ENCODE assay signal across 8 mouse cellular contexts in genomic region chr6:144782031-144782857, GRCm38 (mm10). TPM values are rescaled to one million over a fixed set of nuclear protein-coding genes. Genes with fewer than 3 reads are reported as not detected.
DNase-seq lines count a peak whose midpoint lies in the region; ATAC-seq and TF ChIP-seq lines count a peak whose summit lies in the region.

No protein-coding gene starts in this region.

- DNase-seq in left cerebral cortex, postnatal 36 days (ENCODE audit: low spot score in 2 of 2), result peak; percentile 13 to 19
- DNase-seq in left cerebral cortex, adult 9 months (ENCODE audit: low spot score in 2 of 2), result no peak
- DNase-seq in adrenal gland, postnatal 14 days, result peak; percentile 38
- peak; percentile 74 for DNase-seq in midbrain, embryonic 10.5 days (ENCODE audit: low spot score)
- DNase-seq in yolk sac, embryonic 10.5 days (ENCODE audit: low spot score), result peak; percentile 58
- no peak for DNase-seq in T-cell, adult 2 months (ENCODE audit: low spot score)

- no peak for TF ChIP-seq CTCF in intestine, postnatal 0 days (IDR thresholded peaks at IDR 0.05; ENCODE audit: low read depth)

- intact Hi-C loops in left cerebral cortex, postnatal 36 days (cut with DNase I), result loop anchor here (10.0 kb wide), 1 partner anchor 277 kb away; no protein-coding TSS in a partner anchor

- no peaks in the 10 kb centered on the region for H3K36me3 ChIP-seq in forebrain, embryonic 15.5 days
- H3K36me3 ChIP-seq in intestine, postnatal 0 days (ENCODE audit: control insufficient read depth, insufficient read depth), result no peaks in the 10 kb centered on the region
- no peaks in the 10 kb centered on the region for H3K36me3 ChIP-seq in midbrain, embryonic 10.5 days

- peak overlapping the region; percentile 84 for H3K27ac ChIP-seq in forebrain, embryonic 15.5 days (replicated peaks)
- no peak overlapping the region for H3K27ac ChIP-seq in intestine, postnatal 0 days (ENCODE audit: low read depth, low read length)
- peak overlapping the region; percentile 92 for H3K27ac ChIP-seq in midbrain, embryonic 10.5 days (replicated peaks)

- H3K9ac ChIP-seq in forebrain, embryonic 15.5 days (replicated peaks), result peak overlapping the region; percentile 87
- H3K9ac ChIP-seq in intestine, postnatal 0 days (ENCODE audit: low read depth, low read length), result peak overlapping the region; percentile 62

- peak overlapping the region; percentile 76 for H3K4me2 ChIP-seq in forebrain, embryonic 15.5 days (replicated peaks)
- H3K4me2 ChIP-seq in intestine, postnatal 0 days (replicated peaks; ENCODE audit: low read depth), result peak overlapping the region; percentile 93

- peak overlapping the region; percentile 73 for H3K4me3 ChIP-seq in forebrain, embryonic 15.5 days
- H3K4me3 ChIP-seq in intestine, postnatal 0 days (ENCODE audit: low read depth, low read length), result peak overlapping the region; percentile 86
- H3K4me3 ChIP-seq in midbrain, embryonic 10.5 days, result peak overlapping the region; percentile 74

- WGBS in forebrain, embryonic 15.5 days, result 1% methylated on average over 51 of the region's 55 CpGs
- 4% methylated on average over 54 of the region's 55 CpGs for WGBS in intestine, postnatal 0 days
- under 1% methylated on average over 53 of the region's 55 CpGs for WGBS in midbrain, embryonic 10.5 days

- peak; percentile 61 for ATAC-seq in forebrain, embryonic 15.5 days (replicated peaks)
- no peak; the same call in 1 of the 2 replicates for ATAC-seq in intestine, postnatal 0 days

- H3K9me3 ChIP-seq in forebrain, embryonic 15.5 days, result no peaks in the 10 kb centered on the region
- no peaks in the 10 kb centered on the region for H3K9me3 ChIP-seq in intestine, postnatal 0 days (ENCODE audit: control insufficient read depth)
- no peaks in the 10 kb centered on the region for H3K9me3 ChIP-seq in midbrain, embryonic 10.5 days (replicated peaks)

- H3K4me1 ChIP-seq in forebrain, embryonic 15.5 days, result peaks cover 32% of the 10 kb centered on the region
- no peaks in the 10 kb centered on the region for H3K4me1 ChIP-seq in intestine, postnatal 0 days (replicated peaks; ENCODE audit: control insufficient read depth, insufficient read depth, low read length)
- H3K4me1 ChIP-seq in midbrain, embryonic 10.5 days, result peaks cover 27% of the 10 kb centered on the region

- H3K27me3 ChIP-seq in forebrain, embryonic 15.5 days, result no peaks in the 10 kb centered on the region
- 0 out of 2 replicates have a peak, but pooled peaks cover 8% of the 10 kb centered on the region for H3K27me3 ChIP-seq in intestine, postnatal 0 days (replicated peaks; ENCODE audit: control insufficient read depth, insufficient read depth, low read length)
- H3K27me3 ChIP-seq in midbrain, embryonic 10.5 days (ENCODE audit: low read depth, poor library complexity, severe bottlenecking), result peaks cover 40% of the 10 kb centered on the region

RNA-seq across cellular contexts. Expression of gene Sox5, which starts 0.5 kb away (rescaled TPM):
- total RNA-seq in left cerebral cortex, postnatal 36 days (2021), result 10 to 100 TPM; 52.1 to 57.9 TPM
- 11.5 and 18.5 TPM in 2 replicates for total RNA-seq in adrenal gland, postnatal 14 days (2021)
- 239 and 259 TPM in 2 replicates for polyA plus RNA-seq in forebrain, embryonic 15.5 days (2015; fragmentation: Nextera tagmentation; extraction: Ambion mirVana)
- 3.3 TPM in 2 replicates for polyA plus RNA-seq in intestine, postnatal 0 days (2015; fragmentation: Nextera tagmentation; extraction: Ambion mirVana)
- 28.2 and 37.2 TPM in 2 replicates for polyA plus RNA-seq in midbrain, embryonic 10.5 days (2016; fragmentation: Nextera tagmentation; extraction: Ambion mirVana)

Comparison
In these comparisons a context has a peak if more than half of its experiments do, and no peak if none do; other contexts are left out.
1. DNase-seq: peak in left cerebral cortex, postnatal 36 days (2 of 2), adrenal gland, postnatal 14 days (single experiment), midbrain, embryonic 10.5 days (single experiment) and yolk sac, embryonic 10.5 days (single experiment); none in left cerebral cortex, adult 9 months (0 of 2) and T-cell, adult 2 months (single experiment).
2. Peak in every context shown above with its lines, with median percentiles within 50 percentile points of each other: H3K4me3 ChIP-seq.